Mouse (Mus musculus) C2C12 (cell line): ENCODE data around the gene 9230104L09Rik. TPM values are rescaled to one million over a fixed set of nuclear protein-coding genes. Genes with fewer than 3 reads are reported as not detected.

Experiments used
- H3K27me3 ChIP-seq: one replicate; pipeline ENCODE4 v1.6.1; 2011; ENCODE audit not compliant: control insufficient read depth, insufficient read depth, insufficient read length
- H3K36me3 ChIP-seq: one replicate; pipeline ENCODE4 v1.6.1; 2011; ENCODE audit not compliant: control insufficient read depth, insufficient read depth
- H3K4me3 ChIP-seq: one replicate; pipeline ENCODE4 v1.5.1; 2011; ENCODE audit warnings: mild to moderate bottlenecking, control low read depth; ENCODE audit not compliant: poor library complexity, insufficient read depth, severe bottlenecking
- H3K79me2 ChIP-seq: one replicate; pipeline ENCODE4 v1.6.1; 2011; ENCODE audit not compliant: control insufficient read depth, insufficient read depth
- H3K79me3 ChIP-seq: one replicate; pipeline ENCODE4 v1.6.1; 2011; ENCODE audit warnings: low read depth, control low read depth
- H3ac ChIP-seq: one replicate; pipeline ENCODE3; 2011; ENCODE audit warnings: low read depth; ENCODE audit not compliant: control insufficient read depth, insufficient read length
- CEBPB ChIP-seq: IDR thresholded peaks from one replicate; pipeline ENCODE4 v1.6.1; 2011; ENCODE audit warnings: low read depth, mild to moderate bottlenecking, control low read depth, moderate library complexity
- CTCF ChIP-seq: IDR thresholded peaks from one replicate; pipeline ENCODE4 v1.5.1; 2011; ENCODE audit not compliant: control insufficient read depth, insufficient read depth, insufficient read length
- FOSL1 ChIP-seq: IDR thresholded peaks from one replicate; pipeline ENCODE4 v1.8.0; 2011; ENCODE audit warnings: mild to moderate bottlenecking, low read length; ENCODE audit not compliant: poor library complexity, insufficient read depth, severe bottlenecking
- MAX ChIP-seq: IDR thresholded peaks from one replicate; pipeline ENCODE4 v1.6.1; 2011; ENCODE audit warnings: mild to moderate bottlenecking, control low read depth
- MYOD1 ChIP-seq: IDR thresholded peaks from one replicate; pipeline ENCODE4 v1.6.1; 2011; ENCODE audit warnings: low read depth; ENCODE audit not compliant: control insufficient read depth, insufficient read length
- MYOG ChIP-seq: IDR thresholded peaks from one replicate; pipeline ENCODE4 v1.6.1; 2011; ENCODE audit not compliant: control insufficient read depth, insufficient read length; ENCODE audit errors: extremely low read depth
- USF1 ChIP-seq: IDR thresholded peaks from one replicate; pipeline ENCODE4 v1.6.1; 2011; ENCODE audit warnings: low read depth, mild to moderate bottlenecking, control low read depth, moderate library complexity
- polyA plus RNA-seq: library from polyadenylated mRNA; unstranded; fragments of >200 nt; fragmentation: generic; extraction: Trizol; gene quantifications from one replicate; pipeline ENCODE4 v1.2.1, GENCODE M21; 2012; ENCODE audit warnings: missing spikeins

The 9230104L09Rik gene
- polyA plus RNA-seq, 1 experiment, result not detected

- Histone ChIP-seq H3ac (no peak overlapping the region), H3K36me3 (peaks cover 8% of the 10 kb centered on the region), H3K79me2 (peaks cover 31% of the 10 kb centered on the region), H3K27me3 (no peaks in the 10 kb centered on the region), H3K4me3 (no peak overlapping the region), H3K79me3 (peaks cover 28% of the 10 kb centered on the region)
- TF ChIP-seq CTCF (no peak), CEBPB (no peak), MYOG (no peak), MAX (no peak)
These were observed 12.4 kb upstream of the 9230104L09Rik start for GRCm38 (mm10) chr2:148877016-148877770.

GRCm38 (mm10) chr2:148875335-148875811 is 10.5 kb upstream of the 9230104L09Rik start, which contains the start of gene Cst3:
Gene Cst3, minus strand, starts transcription at chr2:148875692.
- peak within 1 kb of the TSS; percentile 89 for H3ac ChIP-seq
- H3K79me3 ChIP-seq, result peaks cover 30% of the 10 kb centered on the region
- no peak for TF ChIP-seq USF1
- no peak for TF ChIP-seq MYOD1
- no peak for TF ChIP-seq CEBPB
- TF ChIP-seq CTCF, result no peak
- no peak for TF ChIP-seq MAX
- no peak for TF ChIP-seq FOSL1
- no peak for TF ChIP-seq MYOG
- H3K4me3 ChIP-seq, result peak within 1 kb of the TSS; percentile 95
- H3K27me3 ChIP-seq, result no peaks in the 10 kb centered on the region
- peaks cover 37% of the 10 kb centered on the region for H3K79me2 ChIP-seq
- H3K36me3 ChIP-seq, result peaks cover 26% of the 10 kb centered on the region

- Histone ChIP-seq H3K36me3 (peaks cover 32% of the 10 kb centered on the region), H3K4me3 (peak overlapping the region; percentile 95), H3K27me3 (no peaks in the 10 kb centered on the region), H3K79me3 (peaks cover 30% of the 10 kb centered on the region), H3K79me2 (peaks cover 37% of the 10 kb centered on the region), H3ac (peak overlapping the region; percentile 89)
- TF ChIP-seq FOSL1, result no peak
- no peak for TF ChIP-seq CEBPB
- TF ChIP-seq CTCF, result no peak
- no peak for TF ChIP-seq USF1
- no peak for TF ChIP-seq MYOG
- TF ChIP-seq MAX, result peak; percentile 51
These were observed 9.9 kb upstream of the 9230104L09Rik start for GRCm38 (mm10) chr2:148874617-148875334.

- H3ac ChIP-seq, result peak overlapping the region; percentile 56
- H3K79me2 ChIP-seq, result peaks cover 37% of the 10 kb centered on the region
- peak overlapping the region; percentile 95 for H3K4me3 ChIP-seq
- H3K27me3 ChIP-seq, result no peaks in the 10 kb centered on the region
- peaks cover 36% of the 10 kb centered on the region for H3K36me3 ChIP-seq
- no peak for TF ChIP-seq MYOG
- TF ChIP-seq CEBPB, result no peak
- no peak for TF ChIP-seq FOSL1
- no peak for TF ChIP-seq USF1
- no peak for TF ChIP-seq CTCF
- TF ChIP-seq MAX, result no peak
- no peak for TF ChIP-seq MYOD1
- peaks cover 30% of the 10 kb centered on the region for H3K79me3 ChIP-seq
These were observed 9.4 kb upstream of the 9230104L09Rik start for GRCm38 (mm10) chr2:148874224-148874616.

GRCm38 (mm10) chr2:148872860-148873259 is 8.0 kb upstream of the 9230104L09Rik start:
- no peak overlapping the region for H3K4me3 ChIP-seq
- peaks cover 30% of the 10 kb centered on the region for H3K79me3 ChIP-seq
- no peaks in the 10 kb centered on the region for H3K27me3 ChIP-seq
- H3ac ChIP-seq, result no peak overlapping the region
- TF ChIP-seq FOSL1 (no peak), MAX (no peak), MYOG (no peak), CTCF (no peak), CEBPB (no peak), USF1 (no peak)
- peaks cover 37% of the 10 kb centered on the region for H3K79me2 ChIP-seq
- H3K36me3 ChIP-seq, result peaks cover 36% of the 10 kb centered on the region

GRCm38 (mm10) chr2:148870526-148870925 is 5.7 kb upstream of the 9230104L09Rik start:
- no peak for TF ChIP-seq CTCF
- H3K79me2 ChIP-seq, result peaks cover 37% of the 10 kb centered on the region
- no peaks in the 10 kb centered on the region for H3K27me3 ChIP-seq
- peaks cover 30% of the 10 kb centered on the region for H3K79me3 ChIP-seq
- no peak overlapping the region for H3ac ChIP-seq
- peaks cover 36% of the 10 kb centered on the region for H3K36me3 ChIP-seq
- no peak overlapping the region for H3K4me3 ChIP-seq
